Mouse (Mus musculus): ENCODE results near the gene Slc35f3. TPM values are rescaled to one million over a fixed set of nuclear protein-coding genes. Genes with fewer than 3 reads are reported as not detected.

The Slc35f3 gene
- 0.08 and 0.14 TPM in 2 replicates for polyA plus RNA-seq (2012; rRNA removed)

DNA sequence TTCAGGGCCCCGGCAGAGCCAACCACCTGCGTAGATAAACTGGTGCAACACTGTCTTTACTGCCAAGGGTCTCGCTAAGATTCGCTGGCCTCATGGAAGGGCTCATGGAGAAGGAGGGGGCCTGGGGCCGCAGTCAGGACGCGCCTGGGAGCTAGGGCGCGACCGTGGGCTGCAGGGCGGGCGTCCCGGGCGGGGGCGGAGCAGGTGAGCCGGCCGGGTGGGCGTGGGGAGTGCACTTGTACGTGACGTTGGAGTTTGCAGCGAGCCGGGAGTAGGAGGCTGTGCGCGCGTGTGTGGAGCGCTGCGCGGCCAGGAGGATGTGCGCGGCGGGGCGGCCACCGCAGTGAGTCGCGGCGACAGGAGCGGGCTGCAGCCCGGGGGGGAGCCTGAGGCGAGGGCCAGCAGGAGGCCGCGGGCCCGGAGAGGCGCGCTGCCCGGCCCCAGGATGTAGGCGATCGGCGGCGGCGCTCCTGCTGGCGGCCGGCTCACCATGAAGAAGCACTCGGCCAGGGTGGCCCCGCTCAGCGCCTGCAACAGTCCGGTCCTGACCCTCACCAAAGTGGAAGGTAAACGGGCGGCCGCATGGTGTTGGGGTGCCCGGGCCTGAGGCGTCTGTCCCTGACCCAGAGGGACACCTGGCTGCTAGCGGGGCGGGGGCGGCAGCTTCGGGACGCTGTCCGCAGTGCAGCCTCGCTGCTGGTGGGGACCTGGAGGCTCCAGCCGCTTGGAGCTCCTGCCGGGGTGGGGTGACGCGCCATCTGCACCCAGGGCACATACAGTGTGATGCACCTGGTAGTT is at the start of gene Slc35f3:
Gene Slc35f3 (plus strand): TSS at position 263 of the 798 bp plus-strand sequence.
- Histone ChIP-seq H3K27ac (ENCODE audit: control insufficient read depth, insufficient read depth, low read depth, low read length) (no peak within 1 kb of the TSS), H3K4me3 (ENCODE audit: control insufficient read depth, low read depth, low read length) (peak within 1 kb of the TSS; percentile 7; the same call in 1 of the 2 replicates), H3K36me3 (ENCODE audit: control insufficient read depth, insufficient read depth, low read length) (no peaks in the 10 kb centered on the region), H3K27me3 (ENCODE audit: control insufficient read depth, insufficient read depth, low read length) (no peaks in the 10 kb centered on the region), H3K4me1 (ENCODE audit: control insufficient read depth, insufficient read depth, low read length) (peaks cover 7% of the 10 kb centered on the region)
- TF ChIP-seq POLR2A (IDR thresholded peaks at IDR 0.05; ENCODE audit: control insufficient read depth, low read depth, low read length): no peak
- TF ChIP-seq CTCF (IDR thresholded peaks at IDR 0.05; ENCODE audit: control insufficient read depth, insufficient read depth, insufficient replicate concordance, low read depth, low read length): no peak

DNA sequence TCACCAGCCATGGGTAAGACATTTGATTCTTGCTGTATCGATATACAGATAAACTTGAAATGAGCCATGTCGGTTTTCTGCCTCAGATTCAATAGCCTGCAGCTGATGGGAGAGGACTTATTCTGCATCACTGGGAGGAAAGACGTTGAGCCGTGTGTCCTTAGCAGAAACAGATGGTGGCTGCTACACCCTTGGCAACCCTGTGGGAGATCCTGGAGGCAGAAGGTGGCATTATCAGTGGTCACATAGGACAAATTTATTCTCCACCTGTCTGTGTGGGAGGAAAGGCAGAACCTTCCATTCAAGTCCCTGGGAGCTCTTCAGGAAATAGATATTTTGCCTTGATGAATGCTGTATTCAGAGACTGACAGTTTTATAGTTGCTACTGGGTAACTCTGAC is 47.9 kb upstream of the Slc35f3 start:
- Histone ChIP-seq H3K27ac (ENCODE audit: control insufficient read depth, insufficient read depth, low read depth, low read length) (no peak overlapping the region), H3K27me3 (ENCODE audit: control insufficient read depth, insufficient read depth, low read length) (no peaks in the 10 kb centered on the region), H3K36me3 (ENCODE audit: control insufficient read depth, insufficient read depth, low read length) (no peaks in the 10 kb centered on the region), H3K4me1 (ENCODE audit: control insufficient read depth, insufficient read depth, low read length) (no peaks in the 10 kb centered on the region), H3K4me3 (ENCODE audit: control insufficient read depth, low read depth, low read length) (no peak overlapping the region)
- no peak for TF ChIP-seq POLR2A (IDR thresholded peaks at IDR 0.05; ENCODE audit: control insufficient read depth, low read depth, low read length)
- no peak for TF ChIP-seq CTCF (IDR thresholded peaks at IDR 0.05; ENCODE audit: control insufficient read depth, insufficient read depth, insufficient replicate concordance, low read depth, low read length)

- H3K27me3 ChIP-seq (ENCODE audit: control insufficient read depth, insufficient read depth, low read length): no peaks in the 10 kb centered on the region
- H3K4me1 ChIP-seq (ENCODE audit: control insufficient read depth, insufficient read depth, low read length): peaks cover 9% of the 10 kb centered on the region
- no peaks in the 10 kb centered on the region for H3K36me3 ChIP-seq (ENCODE audit: control insufficient read depth, insufficient read depth, low read length)
- TF ChIP-seq CTCF (IDR thresholded peaks at IDR 0.05; ENCODE audit: control insufficient read depth, insufficient read depth, insufficient replicate concordance, low read depth, low read length): no peak
- no peak for TF ChIP-seq POLR2A (IDR thresholded peaks at IDR 0.05; ENCODE audit: control insufficient read depth, low read depth, low read length)
- no peak overlapping the region for H3K27ac ChIP-seq (ENCODE audit: control insufficient read depth, insufficient read depth, low read depth, low read length)
- no peak overlapping the region for H3K4me3 ChIP-seq (ENCODE audit: control insufficient read depth, low read depth, low read length)
These were observed 41.6 kb upstream of the Slc35f3 start for GRCm38 (mm10) chr8:126256585-126257391.

GRCm38 (mm10) chr8:126257392-126257681 is 41.0 kb upstream of the Slc35f3 start:
- Histone ChIP-seq H3K36me3 (ENCODE audit: control insufficient read depth, insufficient read depth, low read length) (no peaks in the 10 kb centered on the region), H3K27ac (ENCODE audit: control insufficient read depth, insufficient read depth, low read depth, low read length) (no peak overlapping the region), H3K4me3 (ENCODE audit: control insufficient read depth, low read depth, low read length) (no peak overlapping the region), H3K27me3 (ENCODE audit: control insufficient read depth, insufficient read depth, low read length) (no peaks in the 10 kb centered on the region), H3K4me1 (ENCODE audit: control insufficient read depth, insufficient read depth, low read length) (peaks cover 9% of the 10 kb centered on the region)
- TF ChIP-seq CTCF (IDR thresholded peaks at IDR 0.05; ENCODE audit: control insufficient read depth, insufficient read depth, insufficient replicate concordance, low read depth, low read length) (no peak), POLR2A (IDR thresholded peaks at IDR 0.05; ENCODE audit: control insufficient read depth, low read depth, low read length) (no peak)

DNA sequence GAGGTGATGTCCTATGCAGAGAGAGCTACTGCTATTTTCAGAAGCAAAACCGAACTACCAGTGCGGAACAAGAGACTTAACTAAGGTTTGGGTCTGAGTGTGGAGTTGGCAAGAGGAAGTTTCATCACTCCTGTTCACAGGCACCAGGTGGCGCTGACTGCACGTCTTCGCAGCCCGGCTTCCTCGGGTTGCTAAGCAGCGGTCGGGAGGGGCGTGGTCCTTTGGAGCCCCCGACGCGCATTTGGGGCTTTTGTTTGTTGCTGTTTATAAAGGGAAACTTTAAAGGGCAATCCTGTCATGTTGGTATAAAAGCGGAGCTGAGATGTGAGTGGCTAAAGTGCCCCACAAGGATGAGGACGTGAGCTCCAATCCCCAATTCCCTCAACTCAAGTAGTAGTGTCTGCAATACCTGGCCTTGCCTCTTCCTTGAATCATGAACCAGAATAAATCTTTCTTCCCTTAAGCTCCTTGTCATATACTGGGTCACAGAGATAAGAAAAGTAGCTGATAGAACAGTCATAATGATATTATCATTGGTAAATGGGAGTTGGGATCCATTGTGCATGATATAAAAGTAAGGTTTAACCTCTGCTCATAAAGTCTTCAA is 40.1 kb upstream of the Slc35f3 start:
- Histone ChIP-seq H3K4me1 (ENCODE audit: control insufficient read depth, insufficient read depth, low read length) (peaks cover 9% of the 10 kb centered on the region), H3K36me3 (ENCODE audit: control insufficient read depth, insufficient read depth, low read length) (no peaks in the 10 kb centered on the region), H3K27ac (ENCODE audit: control insufficient read depth, insufficient read depth, low read depth, low read length) (no peak overlapping the region), H3K4me3 (ENCODE audit: control insufficient read depth, low read depth, low read length) (peak overlapping the region; percentile 23), H3K27me3 (ENCODE audit: control insufficient read depth, insufficient read depth, low read length) (no peaks in the 10 kb centered on the region)
- TF ChIP-seq CTCF (IDR thresholded peaks at IDR 0.05; ENCODE audit: control insufficient read depth, insufficient read depth, insufficient replicate concordance, low read depth, low read length): peak; percentile 71; the same call in 1 of the 2 replicates
- no peak for TF ChIP-seq POLR2A (IDR thresholded peaks at IDR 0.05; ENCODE audit: control insufficient read depth, low read depth, low read length)

- H3K27me3 ChIP-seq (ENCODE audit: control insufficient read depth, insufficient read depth, low read length): no peaks in the 10 kb centered on the region
- no peaks in the 10 kb centered on the region for H3K4me1 ChIP-seq (ENCODE audit: control insufficient read depth, insufficient read depth, low read length)
- H3K36me3 ChIP-seq (ENCODE audit: control insufficient read depth, insufficient read depth, low read length): no peaks in the 10 kb centered on the region
- TF ChIP-seq POLR2A (IDR thresholded peaks at IDR 0.05; ENCODE audit: control insufficient read depth, low read depth, low read length) (no peak), CTCF (IDR thresholded peaks at IDR 0.05; ENCODE audit: control insufficient read depth, insufficient read depth, insufficient replicate concordance, low read depth, low read length) (no peak)
- H3K27ac ChIP-seq (ENCODE audit: control insufficient read depth, insufficient read depth, low read depth, low read length): no peak overlapping the region
- no peak overlapping the region for H3K4me3 ChIP-seq (ENCODE audit: control insufficient read depth, low read depth, low read length)
These were observed 33.2 kb upstream of the Slc35f3 start for GRCm38 (mm10) chr8:126265186-126265585.

- H3K4me3 ChIP-seq (ENCODE audit: control insufficient read depth, low read depth, low read length): no peak overlapping the region
- H3K36me3 ChIP-seq (ENCODE audit: control insufficient read depth, insufficient read depth, low read length): no peaks in the 10 kb centered on the region
- H3K27me3 ChIP-seq (ENCODE audit: control insufficient read depth, insufficient read depth, low read length): no peaks in the 10 kb centered on the region
- H3K27ac ChIP-seq (ENCODE audit: control insufficient read depth, insufficient read depth, low read depth, low read length): no peak overlapping the region
- TF ChIP-seq POLR2A (IDR thresholded peaks at IDR 0.05; ENCODE audit: control insufficient read depth, low read depth, low read length) (no peak), CTCF (IDR thresholded peaks at IDR 0.05; ENCODE audit: control insufficient read depth, insufficient read depth, insufficient replicate concordance, low read depth, low read length) (0 out of 2 replicates have a peak, but pooled peaks have one; percentile 22)
- H3K4me1 ChIP-seq (ENCODE audit: control insufficient read depth, insufficient read depth, low read length): no peaks in the 10 kb centered on the region
These were observed 31.2 kb upstream of the Slc35f3 start for GRCm38 (mm10) chr8:126267118-126267517.

All from testis, adult 2 months (tissue).